ENCODE assay signal across 9 mouse cellular contexts in genomic region chr19:29683844-29684540, GRCm38 (mm10). TPM values are rescaled to one million over a fixed set of nuclear protein-coding genes. Genes with fewer than 3 reads are reported as not detected.
DNase-seq lines count a peak whose midpoint lies in the region; ATAC-seq and TF ChIP-seq lines count a peak whose summit lies in the region.
"Had no signal": no experiment of that assay in that cellular context is flagged by ENCODE, and none has a peak within 500 bp of the region (broad histone marks: within the 10 kb centered on the region; RNA-seq: fewer than 3 reads in every experiment).

No protein-coding gene starts in this region.

- peak; percentile 84 to 97 for TF ChIP-seq CTCF in CH12.LX (conservative IDR thresholded peaks at IDR 0.05 in 1 of 2, IDR thresholded peaks at IDR 0.05 in 1 of 2; ENCODE audit: low read depth in 2 of 2, low read length in 2 of 2)
- TF ChIP-seq CTCF in lung, adult 2 months (IDR thresholded peaks at IDR 0.05; ENCODE audit: insufficient read depth, low read length), result peak; percentile 78

- peaks cover 3 to 10% of the 10 kb centered on the region in 2 experiments for H3K4me1 ChIP-seq in CH12.LX (ENCODE audit: control insufficient read depth in 1 of 2, insufficient read depth in 2 of 2)
- no peaks in the 10 kb centered on the region for H3K4me1 ChIP-seq in lung, adult 2 months (ENCODE audit: control insufficient read depth, insufficient read depth, low read length)
- H3K4me1 ChIP-seq: limb, embryonic 13.5 days had no signal

- peak; percentile 69 for TF ChIP-seq POLR2A in CH12.LX (IDR thresholded peaks at IDR 0.05; ENCODE audit: low read depth, low read length)
- no peak for TF ChIP-seq POLR2A in lung, adult 2 months (IDR thresholded peaks at IDR 0.05; ENCODE audit: borderline replicate concordance, extremely low read depth, low read depth, low read length)

- peaks cover 2% of the 10 kb centered on the region for H3K9me3 ChIP-seq in CH12.LX (replicated peaks; ENCODE audit: low read length)

- no peaks in the 10 kb centered on the region for H3K79me2 ChIP-seq in CH12.LX (replicated peaks; ENCODE audit: control insufficient read depth, extremely low read depth, insufficient read depth, poor library complexity, severe bottlenecking)

- WGBS in lung, adult 2 months, result 47% methylated on average over 16 of the region's 16 CpGs

- no peaks in the 10 kb centered on the region for H3K27me3 ChIP-seq in CH12.LX (replicated peaks)
- H3K27me3 ChIP-seq: limb, embryonic 13.5 days had no signal

- peak; percentile 71 for ATAC-seq in granulocyte monocyte progenitor cell, adult 5-6 weeks (replicated peaks; ENCODE audit: poor library complexity, severe bottlenecking)

- TF ChIP-seq RAD21 in CH12.LX (IDR thresholded peaks at IDR 0.05; ENCODE audit: low read depth, low read length), result peak; percentile 98

- dilution Hi-C loops in CH12.LX (cut with MboI; ENCODE audit: extremely low pct_ligation_motif_present, extremely low pct_unique_long_range_greater_than_20kb, low sequenced_read_pairs), result no loop called here

- peaks cover 0 to 1% of the 10 kb centered on the region in 2 experiments for H3K36me3 ChIP-seq in CH12.LX (replicated peaks in 1 of 2; ENCODE audit: control insufficient read depth in 1 of 2, insufficient read depth in 1 of 2, low read length in 1 of 2)
- H3K36me3 ChIP-seq: limb, embryonic 13.5 days had no signal

- peak overlapping the region; percentile 81 for H3K4me2 ChIP-seq in CH12.LX (ENCODE audit: insufficient read depth, low read depth, poor library complexity, severe bottlenecking)
- H3K4me2 ChIP-seq: limb, embryonic 13.5 days had no signal

- no peak overlapping the region; the same call in 1 of the 2 replicates for H3K27ac ChIP-seq in CH12.LX (ENCODE audit: insufficient read depth, low read depth)
- H3K27ac ChIP-seq: limb, embryonic 13.5 days had no signal

- peak overlapping the region; percentile 55 for H3K9ac ChIP-seq in CH12.LX (ENCODE audit: insufficient read depth, low read depth)
- H3K9ac ChIP-seq: limb, embryonic 13.5 days had no signal

- peak; percentile 30; the same call in 1 of the 2 replicates for TF ChIP-seq EP300 in CH12.LX (IDR thresholded peaks at IDR 0.05; ENCODE audit: low read length)

- peak; percentile 94 for DNase-seq in CH12.LX (ENCODE audit: extremely low read depth)
- peak; percentile 86 for DNase-seq in adrenal gland, postnatal 10 days
- peak; percentile 88 for DNase-seq in embryo, embryonic 11 days
- peak; percentile 82 for DNase-seq in kidney, postnatal 14 days
- peak; percentile 72 for DNase-seq in lung, adult 2 months
- peak; percentile 60 for DNase-seq in ovary, postnatal 14 days (ENCODE audit: low spot score)
- peak; percentile 82 for DNase-seq in thymus, postnatal 14 days

- in situ Hi-C loops in CH12.LX (cut with MboI; ENCODE audit: low pct_ligation_motif_present, low pct_unique_long_range_greater_than_20kb, low sequenced_read_pairs), result no loop called here

- H3K4me3 ChIP-seq in CH12.LX (replicated peaks in 1 of 3; ENCODE audit: low read depth in 2 of 3, low read length in 2 of 3, poor library complexity in 1 of 3), result peak overlapping the region; percentile 61 to 85 (median 80)
- no peak overlapping the region for H3K4me3 ChIP-seq in lung, adult 2 months (replicated peaks; ENCODE audit: extremely low read depth, low read depth, low read length)
- H3K4me3 ChIP-seq: limb, embryonic 13.5 days had no signal

TF ChIP-seq in CH12.LX, 34 proteins besides CTCF, POLR2A, EP300 and RAD21:
- no peak for TF ChIP-seq PAX5 (IDR thresholded peaks at IDR 0.05; ENCODE audit: low read length)
- no peak for TF ChIP-seq ETS1 (conservative IDR thresholded peaks at IDR 0.05; ENCODE audit: low read depth, low read length)
- TF ChIP-seq ZNF384 (IDR thresholded peaks at IDR 0.05; ENCODE audit: low read depth, low read length), result no peak
- TF ChIP-seq USF1 (IDR thresholded peaks at IDR 0.05; ENCODE audit: low read depth, low read length), result no peak
- TF ChIP-seq E2F4 (IDR thresholded peaks at IDR 0.05; ENCODE audit: insufficient replicate concordance, low read depth, low read length), result no peak
- no peak for TF ChIP-seq POLR2AphosphoS2 (IDR thresholded peaks at IDR 0.05; ENCODE audit: low read depth, low read length)
- no peak for TF ChIP-seq USF2 (conservative IDR thresholded peaks at IDR 0.05; ENCODE audit: low read depth, low read length)
- peak; percentile 51; the same call in 1 of the 2 replicates for TF ChIP-seq MEF2A (IDR thresholded peaks at IDR 0.05; ENCODE audit: borderline replicate concordance, low read depth, low read length)
- no peak for TF ChIP-seq BHLHE40 (IDR thresholded peaks at IDR 0.05; ENCODE audit: low read depth, low read length)
- TF ChIP-seq RCOR1 (conservative IDR thresholded peaks at IDR 0.05; ENCODE audit: low read depth, low read length), result no peak
- no peak for TF ChIP-seq ZMIZ1 (IDR thresholded peaks at IDR 0.05; ENCODE audit: low read depth, low read length)
- no peak for TF ChIP-seq ZKSCAN1 (IDR thresholded peaks at IDR 0.05; ENCODE audit: borderline replicate concordance, low read depth, low read length)
- TF ChIP-seq SIN3A (IDR thresholded peaks at IDR 0.05; ENCODE audit: low read length), result peak; percentile 70
- TF ChIP-seq TBP (conservative IDR thresholded peaks at IDR 0.05; ENCODE audit: low read depth, low read length), result peak; percentile 73; the same call in 1 of the 2 replicates
- TF ChIP-seq NRF1 (IDR thresholded peaks at IDR 0.05; ENCODE audit: low read depth, low read length), result 0 out of 2 replicates have a peak, but pooled peaks have one; percentile 22
- no peak for TF ChIP-seq JUN (IDR thresholded peaks at IDR 0.05; ENCODE audit: insufficient read depth, low read depth, low read length)
- no peak for TF ChIP-seq UBTF (IDR thresholded peaks at IDR 0.05; ENCODE audit: low read depth, low read length)
- 0 out of 2 replicates have a peak, but pooled peaks have one; percentile 8 for TF ChIP-seq MYC (IDR thresholded peaks at IDR 0.05; ENCODE audit: low read depth, low read length)
- TF ChIP-seq CHD2 (IDR thresholded peaks at IDR 0.05; ENCODE audit: low read length), result no peak
- peak; percentile 57; the same call in 1 of the 2 replicates for TF ChIP-seq KAT2A (IDR thresholded peaks at IDR 0.05; ENCODE audit: insufficient replicate concordance, low read length)
- TF ChIP-seq MAZ (IDR thresholded peaks at IDR 0.05; ENCODE audit: low read depth, low read length), result 0 out of 2 replicates have a peak, but pooled peaks have one; percentile 48
- no peak for TF ChIP-seq MAFK (IDR thresholded peaks at IDR 0.05; ENCODE audit: insufficient replicate concordance, low read length)
- TF ChIP-seq MXI1 (IDR thresholded peaks at IDR 0.05; ENCODE audit: low read depth, low read length), result no peak
- TF ChIP-seq CHD1 (IDR thresholded peaks at IDR 0.05; ENCODE audit: low read depth, low read length), result no peak
- TF ChIP-seq MAX (IDR thresholded peaks at IDR 0.05; ENCODE audit: low read length), result no peak
- no peak for TF ChIP-seq JUND (conservative IDR thresholded peaks at IDR 0.05; ENCODE audit: low read depth, low read length)
- TF ChIP-seq GABPA (IDR thresholded peaks at IDR 0.05; ENCODE audit: insufficient replicate concordance, low read depth, low read length), result no peak
- TF ChIP-seq TCF12 (IDR thresholded peaks at IDR 0.05; ENCODE audit: low read depth, low read length), result 0 out of 2 replicates have a peak, but pooled peaks have one; percentile 36
- peak; percentile 81 for TF ChIP-seq ZC3H11A (IDR thresholded peaks at IDR 0.05; ENCODE audit: low read depth, low read length)
- TF ChIP-seq ELF1 (IDR thresholded peaks at IDR 0.05; ENCODE audit: low read depth, low read length), result peak; percentile 86
- TF ChIP-seq HCFC1 (IDR thresholded peaks at IDR 0.05; ENCODE audit: low read depth, low read length), result peak; percentile 76
- TF ChIP-seq IRF4 (IDR thresholded peaks at IDR 0.05; ENCODE audit: low read depth, low read length), result peak; percentile 50; the same call in 1 of the 2 replicates
- TF ChIP-seq SMC3 (IDR thresholded peaks at IDR 0.05; ENCODE audit: low read depth, low read length), result peak; percentile 97
- TF ChIP-seq NELFE (IDR thresholded peaks at IDR 0.05; ENCODE audit: low read depth, low read length), result peak; percentile 56; the same call in 1 of the 2 replicates

RNA-seq across cellular contexts. Expression of gene Mlana, which starts 13.6 kb away (rescaled TPM):
- total RNA-seq in CH12.LX (2012; rRNA removed), result not detected in 2 replicates
- total RNA-seq in CH12.LX (2014; rRNA removed), result not detected in 2 replicates
- not detected in 2 replicates for polyA plus RNA-seq in CH12.LX (2012; ENCODE audit: insufficient read length, low read depth)
- not detected for total RNA-seq in adrenal gland, postnatal 10 days (2021)
- not detected in 2 replicates for total RNA-seq in granulocyte monocyte progenitor cell, adult 5-6 weeks (2014; fragmentation: Nextera tagmentation)
- total RNA-seq in granulocyte monocyte progenitor cell, adult 5-6 weeks (2017), result not detected in 2 replicates
- 0.75 and 1.1 TPM in 2 replicates for polyA plus RNA-seq in lung, adult 2 months (2012; rRNA removed)

RNA-seq across cellular contexts. Expression of gene Ermp1, which starts 35.8 kb away (rescaled TPM):
- total RNA-seq in CH12.LX (2012; rRNA removed) (26.1 and 27.6 TPM in 2 replicates), CH12.LX (2014; rRNA removed) (21.7 and 22.7 TPM in 2 replicates)
- 31.7 and 32.9 TPM in 2 replicates for polyA plus RNA-seq in CH12.LX (2012; ENCODE audit: insufficient read length, low read depth)
- total RNA-seq in adrenal gland, postnatal 10 days (2021), result 10 to 100 TPM; 41.9 to 43.0 TPM
- 27.7 and 39.2 TPM in 2 replicates for total RNA-seq in granulocyte monocyte progenitor cell, adult 5-6 weeks (2014; fragmentation: Nextera tagmentation)
- total RNA-seq in granulocyte monocyte progenitor cell, adult 5-6 weeks (2017), result 52.7 and 61.3 TPM in 2 replicates
- 11.0 and 15.7 TPM in 2 replicates for polyA plus RNA-seq in lung, adult 2 months (2012; rRNA removed)
